ENCODE assay signal across 9 mouse cellular contexts in genomic region chr8:106300739-106301715, GRCm38 (mm10). TPM values are rescaled to one million over a fixed set of nuclear protein-coding genes. Genes with fewer than 3 reads are reported as not detected.
A peak's percentile ranks its signal among the peaks of the same experiment; 100 is the strongest.
DNase-seq lines count a peak whose midpoint lies in the region; ATAC-seq and TF ChIP-seq lines count a peak whose summit lies in the region.
"Had no signal": no experiment of that assay in that cellular context is flagged by ENCODE, and none has a peak within 500 bp of the region (broad histone marks: within the 10 kb centered on the region; RNA-seq: fewer than 3 reads in every experiment).

No protein-coding gene starts in this region.

- DNase-seq in cerebellum, postnatal 10 days: peak; percentile 75 to 83
- no peak for DNase-seq in cerebellum, adult 9-10 months
- peak; percentile 55 for DNase-seq in testis, postnatal 10 days (ENCODE audit: low spot score)
- no peak for DNase-seq in testis, postnatal 14 days (ENCODE audit: low spot score)
- peak; percentile 70 for DNase-seq in left cerebral cortex, postnatal 4 days
- DNase-seq in stomach, postnatal 0 days (ENCODE audit: low spot score): peak; percentile 52
- DNase-seq in urinary bladder, postnatal 25 days (ENCODE audit: low spot score): no peak
- no peak for DNase-seq in lung, postnatal 0 days (ENCODE audit: low spot score)
- DNase-seq: liver, postnatal 0 days had no signal

- no peaks in the 10 kb centered on the region for H3K9me3 ChIP-seq in stomach, postnatal 0 days (ENCODE audit: control insufficient read depth, low read length)
- H3K9me3 ChIP-seq in lung, postnatal 0 days (ENCODE audit: low read length): no peaks in the 10 kb centered on the region

- H3K4me1 ChIP-seq in stomach, postnatal 0 days (replicated peaks; ENCODE audit: control insufficient read depth, insufficient read depth): 0 out of 2 replicates have a peak, but pooled peaks cover 1% of the 10 kb centered on the region
- H3K4me1 ChIP-seq in lung, postnatal 0 days (ENCODE audit: insufficient read depth, low read depth, low read length): no peaks in the 10 kb centered on the region

- no peak for TF ChIP-seq EP300 in stomach, postnatal 0 days (optimal IDR thresholded peaks at IDR 0.05)
- no peak for TF ChIP-seq EP300 in lung, postnatal 0 days (IDR thresholded peaks at IDR 0.05)

- H3K36me3 ChIP-seq in stomach, postnatal 0 days (ENCODE audit: control insufficient read depth, insufficient read depth, low read length): no peaks in the 10 kb centered on the region
- no peaks in the 10 kb centered on the region for H3K36me3 ChIP-seq in lung, postnatal 0 days (ENCODE audit: insufficient read depth, low read length)

- no peak overlapping the region for H3K4me2 ChIP-seq in stomach, postnatal 0 days (replicated peaks; ENCODE audit: low read depth)
- H3K4me2 ChIP-seq in lung, postnatal 0 days (replicated peaks; ENCODE audit: low read depth, low read length): no peak overlapping the region

- no peak overlapping the region for H3K9ac ChIP-seq in stomach, postnatal 0 days (ENCODE audit: low read length)
- H3K9ac ChIP-seq in lung, postnatal 0 days (replicated peaks; ENCODE audit: low read depth): no peak overlapping the region
- H3K9ac ChIP-seq: liver, postnatal 0 days had no signal

- WGBS in stomach, postnatal 0 days: 49% methylated on average over 9 of the region's 9 CpGs
- 61% methylated on average over 9 of the region's 9 CpGs for WGBS in lung, postnatal 0 days

- H3K27me3 ChIP-seq in stomach, postnatal 0 days (ENCODE audit: control insufficient read depth, insufficient read depth, low read length): no peaks in the 10 kb centered on the region
- H3K27me3 ChIP-seq in lung, postnatal 0 days (replicated peaks; ENCODE audit: insufficient read depth, low read length): no peaks in the 10 kb centered on the region

- no peak for ATAC-seq in stomach, postnatal 0 days (ENCODE audit: low FRiP score, low TSS enrichment)
- no peak for ATAC-seq in lung, postnatal 0 days
- ATAC-seq: liver, postnatal 0 days had no signal

- TF ChIP-seq CTCF in stomach, postnatal 0 days (IDR thresholded peaks at IDR 0.05; ENCODE audit: low read depth): no peak
- no peak for TF ChIP-seq CTCF in lung, postnatal 0 days (IDR thresholded peaks at IDR 0.05)

- intact Hi-C loops in left cerebral cortex, postnatal 4 days (cut with DNase I): no loop called here

- no peak overlapping the region for H3K4me3 ChIP-seq in stomach, postnatal 0 days (ENCODE audit: low read depth, low read length)
- no peak overlapping the region for H3K4me3 ChIP-seq in lung, postnatal 0 days (ENCODE audit: low read depth, low read length)

- H3K27ac ChIP-seq in stomach, postnatal 0 days (replicated peaks): no peak overlapping the region; the same call in 1 of the 2 replicates
- H3K27ac ChIP-seq in lung, postnatal 0 days (ENCODE audit: low read length): no peak overlapping the region

RNA-seq across cellular contexts. Expression of gene Smpd3, which starts 36.8 kb away (rescaled TPM):
- total RNA-seq in left cerebral cortex, postnatal 4 days (2021): 100 to 1,000 TPM; 152 to 158 TPM
- 47.6 and 47.7 TPM in 2 replicates for polyA plus RNA-seq in stomach, postnatal 0 days (2015; fragmentation: Nextera tagmentation; extraction: Ambion mirVana)
- polyA plus RNA-seq in lung, postnatal 0 days (2015; fragmentation: Nextera tagmentation; extraction: Ambion mirVana): 1.5 and 1.7 TPM in 2 replicates

Comparison
In these comparisons a context has a peak if more than half of its experiments do, and no peak if none do; other contexts are left out.
1. DNase-seq: peak in cerebellum, postnatal 10 days (2 of 2), testis, postnatal 10 days (single experiment), left cerebral cortex, postnatal 4 days (single experiment) and stomach, postnatal 0 days (single experiment); none in cerebellum, adult 9-10 months (single experiment), testis, postnatal 14 days (single experiment), urinary bladder, postnatal 25 days (single experiment) and lung, postnatal 0 days (single experiment).
2. RNA of gene Smpd3, which starts 36.8 kb away (polyA plus RNA-seq): 47.6 to 47.7 TPM in stomach, postnatal 0 days; 1.5 to 1.7 TPM in lung, postnatal 0 days; every median in the first group is over 10 times any median in the second.